ENCODE assay signal across 9 mouse cellular contexts in genomic region chr4:148859415-148859814, GRCm38 (mm10). TPM values are rescaled to one million over a fixed set of nuclear protein-coding genes. Genes with fewer than 3 reads are reported as not detected.
A peak's percentile ranks its signal among the peaks of the same experiment; 100 is the strongest.
DNase-seq lines count a peak whose midpoint lies in the region; ATAC-seq and TF ChIP-seq lines count a peak whose summit lies in the region.
"Had no signal": no experiment of that assay in that cellular context is flagged by ENCODE, and none has a peak within 500 bp of the region (broad histone marks: within the 10 kb centered on the region; RNA-seq: fewer than 3 reads in every experiment).

No protein-coding gene starts in this region.

- no peak overlapping the region for H3K4me3 ChIP-seq in kidney, postnatal 0 days (replicated peaks; ENCODE audit: low read depth, low read length)
- H3K4me3 ChIP-seq in forebrain, embryonic 11.5 days (ENCODE audit: low read depth, low read length): peak overlapping the region; percentile 20
- H3K4me3 ChIP-seq in intestine, embryonic 16.5 days (ENCODE audit: low read length): 0 out of 2 replicates have a peak overlapping the region, but pooled peaks have one; percentile 19
- H3K4me3 ChIP-seq in neural tube, embryonic 13.5 days: peak overlapping the region; percentile 23

- no peak for DNase-seq in kidney, postnatal 0 days (ENCODE audit: low spot score)
- no peak for DNase-seq in kidney, postnatal 10 days
- DNase-seq in forebrain, embryonic 11.5 days (ENCODE audit: low spot score): no peak
- no peak for DNase-seq in frontal cortex, postnatal 14 days (ENCODE audit: low spot score in 2 of 2)
- no peak for DNase-seq in cerebellum, adult 11 months
- no peak for DNase-seq in adrenal gland, postnatal 36 days
- DNase-seq: right cerebral cortex, adult 18-20 months had no signal

- no peaks in the 10 kb centered on the region for H3K27me3 ChIP-seq in kidney, postnatal 0 days (ENCODE audit: insufficient read depth, low read length)
- H3K27me3 ChIP-seq in forebrain, embryonic 11.5 days (ENCODE audit: control insufficient read depth, insufficient read depth, low read length): peaks cover 9% of the 10 kb centered on the region
- peaks cover 11% of the 10 kb centered on the region for H3K27me3 ChIP-seq in intestine, embryonic 16.5 days (replicated peaks; ENCODE audit: control insufficient read depth, insufficient read depth, low read length)
- H3K27me3 ChIP-seq in neural tube, embryonic 13.5 days: peaks cover 91% of the 10 kb centered on the region

- TF ChIP-seq CTCF in kidney, postnatal 0 days (IDR thresholded peaks at IDR 0.05; ENCODE audit: low read depth): no peak

- no peaks in the 10 kb centered on the region; the same call in 1 of the 2 replicates for H3K4me1 ChIP-seq in kidney, postnatal 0 days (replicated peaks; ENCODE audit: insufficient read depth, low read length)
- H3K4me1 ChIP-seq in forebrain, embryonic 11.5 days (replicated peaks; ENCODE audit: control insufficient read depth, insufficient read depth, low read length): peaks cover 29% of the 10 kb centered on the region
- peaks cover 13% of the 10 kb centered on the region for H3K4me1 ChIP-seq in intestine, embryonic 16.5 days (ENCODE audit: control insufficient read depth, insufficient read depth, low read length)
- peaks cover 67% of the 10 kb centered on the region for H3K4me1 ChIP-seq in neural tube, embryonic 13.5 days (replicated peaks)

- WGBS in kidney, postnatal 0 days: 58% methylated on average over 7 of the region's 7 CpGs
- WGBS in forebrain, embryonic 11.5 days: 37% methylated on average over 7 of the region's 7 CpGs
- 52% methylated on average over 7 of the region's 7 CpGs for WGBS in intestine, embryonic 16.5 days
- 39% methylated on average over 7 of the region's 7 CpGs for WGBS in neural tube, embryonic 13.5 days

- no peaks in the 10 kb centered on the region for H3K36me3 ChIP-seq in kidney, postnatal 0 days (ENCODE audit: insufficient read depth, low read length)
- no peaks in the 10 kb centered on the region for H3K36me3 ChIP-seq in forebrain, embryonic 11.5 days (ENCODE audit: control insufficient read depth, insufficient read depth, low read length)
- no peaks in the 10 kb centered on the region for H3K36me3 ChIP-seq in intestine, embryonic 16.5 days (ENCODE audit: control insufficient read depth, insufficient read depth, low read length)
- H3K36me3 ChIP-seq in neural tube, embryonic 13.5 days: no peaks in the 10 kb centered on the region

- no peak overlapping the region for H3K9ac ChIP-seq in kidney, postnatal 0 days (ENCODE audit: low read depth, low read length)
- peak overlapping the region; percentile 44 for H3K9ac ChIP-seq in forebrain, embryonic 11.5 days (ENCODE audit: low read length)
- peak overlapping the region; percentile 40; the same call in 1 of the 2 replicates for H3K9ac ChIP-seq in intestine, embryonic 16.5 days (ENCODE audit: low read depth, low read length)
- H3K9ac ChIP-seq in neural tube, embryonic 13.5 days: peak overlapping the region; percentile 49; the same call in 1 of the 2 replicates

- peak overlapping the region; percentile 50 for H3K4me2 ChIP-seq in kidney, postnatal 0 days (ENCODE audit: low read length)
- peak overlapping the region; percentile 49 for H3K4me2 ChIP-seq in forebrain, embryonic 11.5 days (ENCODE audit: low read depth, low read length, severe bottlenecking)
- H3K4me2 ChIP-seq in intestine, embryonic 16.5 days (ENCODE audit: low read depth, low read length): peak overlapping the region; percentile 38
- peak overlapping the region; percentile 51 for H3K4me2 ChIP-seq in neural tube, embryonic 13.5 days

- H3K27ac ChIP-seq in kidney, postnatal 0 days: no peak overlapping the region
- H3K27ac ChIP-seq in forebrain, embryonic 11.5 days (ENCODE audit: low read depth, low read length): peak overlapping the region; percentile 89
- H3K27ac ChIP-seq in intestine, embryonic 16.5 days (ENCODE audit: low read length): peak overlapping the region; percentile 18; the same call in 1 of the 2 replicates
- H3K27ac ChIP-seq in neural tube, embryonic 13.5 days (replicated peaks): peak overlapping the region; percentile 90

- H3K9me3 ChIP-seq in kidney, postnatal 0 days (replicated peaks; ENCODE audit: low read length): no peaks in the 10 kb centered on the region
- no peaks in the 10 kb centered on the region for H3K9me3 ChIP-seq in forebrain, embryonic 11.5 days (ENCODE audit: control insufficient read depth, low read length)
- H3K9me3 ChIP-seq in intestine, embryonic 16.5 days (ENCODE audit: control insufficient read depth, low read length): no peaks in the 10 kb centered on the region
- H3K9me3 ChIP-seq in neural tube, embryonic 13.5 days: no peaks in the 10 kb centered on the region

- no peak for ATAC-seq in kidney, postnatal 0 days (replicated peaks; ENCODE audit: low FRiP score, low read depth)
- peak; percentile 31; the same call in 1 of the 2 replicates for ATAC-seq in forebrain, embryonic 11.5 days (replicated peaks; ENCODE audit: low FRiP score)
- ATAC-seq in intestine, embryonic 16.5 days: no peak
- ATAC-seq in neural tube, embryonic 13.5 days (ENCODE audit: low read depth): peak; percentile 10; the same call in 1 of the 2 replicates

RNA-seq across cellular contexts. Expression of gene Casz1, which starts 55.2 kb away (rescaled TPM):
- polyA plus RNA-seq in kidney, postnatal 0 days (2015; fragmentation: Nextera tagmentation; extraction: Ambion mirVana): 6.2 and 6.7 TPM in 2 replicates
- polyA plus RNA-seq in forebrain, embryonic 11.5 days (2014; fragmentation: Nextera tagmentation; extraction: Ambion mirVana): 3.4 and 3.6 TPM in 2 replicates
- polyA plus RNA-seq in intestine, embryonic 16.5 days (2015; fragmentation: Nextera tagmentation; extraction: Ambion mirVana): 4.7 and 5.9 TPM in 2 replicates
- 16.2 and 17.3 TPM in 2 replicates for polyA plus RNA-seq in neural tube, embryonic 13.5 days (2015; fragmentation: Nextera tagmentation; extraction: Ambion mirVana)
- total RNA-seq in adrenal gland, postnatal 36 days (2021): 1 to 10 TPM; 2.4 to 5.7 TPM

Comparison
In these comparisons a context has a peak if more than half of its experiments do, and no peak if none do; other contexts are left out.
1. ATAC-seq: peak in forebrain, embryonic 11.5 days (single experiment) and neural tube, embryonic 13.5 days (single experiment); none in kidney, postnatal 0 days (single experiment) and intestine, embryonic 16.5 days (single experiment).
2. Peak in every context shown above with its lines, with median percentiles within 50 percentile points of each other: H3K4me2 ChIP-seq.